7 mouse cellular contexts compared by ENCODE assay signal in the genomic region with DNA sequence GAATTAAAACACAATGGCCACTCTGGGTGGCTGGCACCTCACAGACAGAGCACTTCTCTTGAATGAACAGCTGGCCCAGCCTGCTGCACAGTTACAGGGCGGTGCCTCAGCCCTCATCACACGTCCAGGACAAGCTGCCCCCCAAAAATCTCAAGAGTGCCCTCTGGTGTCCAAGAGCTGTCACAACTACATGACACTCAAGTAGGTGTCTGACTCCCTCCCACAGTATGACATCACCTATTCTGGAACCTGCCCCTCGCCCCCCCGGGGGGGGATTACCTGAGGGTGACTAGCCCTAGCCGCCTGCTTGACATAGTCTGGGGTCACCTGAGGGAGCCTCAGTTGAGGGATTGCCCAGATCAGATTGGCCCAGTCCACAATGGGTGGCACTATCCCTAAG. TPM values are rescaled to one million over a fixed set of nuclear protein-coding genes. Genes with fewer than 3 reads are reported as not detected.
A peak's percentile ranks its signal among the peaks of the same experiment; 100 is the strongest.
DNase-seq lines count a peak whose midpoint lies in the region; ATAC-seq and TF ChIP-seq lines count a peak whose summit lies in the region.

No protein-coding gene starts in this region.

- H3K36me3 ChIP-seq in hindbrain, embryonic 12.5 days = no peaks in the 10 kb centered on the region

- H3K9ac ChIP-seq in hindbrain, embryonic 12.5 days = no peak overlapping the region

- DNase-seq in NIH3T3 (ENCODE audit: low read depth) = peak; percentile 86
- DNase-seq in c-Kit-positive CD71-positive TER-119-positive erythroid progenitor cells, embryonic 14.5 days (ENCODE audit: low spot score) = peak; percentile 83
- peak; percentile 58 for DNase-seq in forelimb bud, embryonic 11.5 days (ENCODE audit: low read depth, low spot score)
- peak; percentile 44 to 54 for DNase-seq in left cerebral cortex, adult 2 months (ENCODE audit: extremely low spot score in 1 of 2, low spot score in 2 of 2)
- peak; percentile 56 for DNase-seq in spleen, adult 12 weeks (ENCODE audit: low spot score)

- 16% methylated on average over 5 of the region's 5 CpGs for WGBS in hindbrain, embryonic 12.5 days

- no peaks in the 10 kb centered on the region for H3K27me3 ChIP-seq in hindbrain, embryonic 12.5 days

- no peak overlapping the region for H3K4me2 ChIP-seq in hindbrain, embryonic 12.5 days (replicated peaks)

- ATAC-seq in hindbrain, embryonic 12.5 days (ENCODE audit: low FRiP score) = peak; percentile 61; the same call in 1 of the 2 replicates
- peak; percentile 83 for ATAC-seq in megakaryocyte-erythroid progenitor cell, adult 5-6 weeks (replicated peaks; ENCODE audit: low FRiP score, low TSS enrichment, poor library complexity, severe bottlenecking)

- no peak overlapping the region for H3K4me3 ChIP-seq in hindbrain, embryonic 12.5 days
- H3K4me3 ChIP-seq in left cerebral cortex, adult 2 months = no peak overlapping the region

- TF ChIP-seq CTCF in left cerebral cortex, adult 2 months (IDR thresholded peaks at IDR 0.05) = peak; percentile 76

- no peaks in the 10 kb centered on the region for H3K9me3 ChIP-seq in hindbrain, embryonic 12.5 days (replicated peaks)

- no peak overlapping the region for H3K27ac ChIP-seq in hindbrain, embryonic 12.5 days
- no peak overlapping the region for H3K27ac ChIP-seq in left cerebral cortex, adult 2 months

- intact Hi-C loops in left cerebral cortex, adult 2 months (cut with DNase I) = loop anchor here (1.0 to 10.0 kb wide), 2 partner anchors 42 to 200 kb away; a partner anchor contains a TSS

- no peaks in the 10 kb centered on the region for H3K4me1 ChIP-seq in hindbrain, embryonic 12.5 days

RNA-seq across cellular contexts. Expression of a gene that starts 41.4 kb away (rescaled TPM):
- polyA plus RNA-seq in hindbrain, embryonic 12.5 days (2016; fragmentation: Nextera tagmentation; extraction: Ambion mirVana) = 29.9 and 33.9 TPM in 2 replicates
- total RNA-seq in left cerebral cortex, adult 2 months (2021) = 10 to 100 TPM; 36.1 to 37.3 TPM
- 145 and 151 TPM in 2 replicates for total RNA-seq in megakaryocyte-erythroid progenitor cell, adult 5-6 weeks (2014; fragmentation: Nextera tagmentation)
- 189 and 190 TPM in 2 replicates for total RNA-seq in megakaryocyte-erythroid progenitor cell, adult 5-6 weeks (2017)

RNA-seq across cellular contexts. Expression of a gene that starts 41.7 kb away (rescaled TPM):
- polyA plus RNA-seq in hindbrain, embryonic 12.5 days (2016; fragmentation: Nextera tagmentation; extraction: Ambion mirVana) = 0.21 TPM in 1 of 2 replicates, not detected in the other
- total RNA-seq in left cerebral cortex, adult 2 months (2021) = under 1 TPM in 1 of 2 experiments, not detected in 1; 0.26 TPM
- total RNA-seq in megakaryocyte-erythroid progenitor cell, adult 5-6 weeks (2014; fragmentation: Nextera tagmentation) = 0.94 TPM in 1 of 2 replicates, not detected in the other
- 0.09 and 1.9 TPM in 2 replicates for total RNA-seq in megakaryocyte-erythroid progenitor cell, adult 5-6 weeks (2017)
